Mouse (Mus musculus) layer of hippocampus, adult 18-20 months (tissue): ENCODE data around the gene Pdzk1. TPM values are rescaled to one million over a fixed set of nuclear protein-coding genes. Genes with fewer than 3 reads are reported as not detected.
A peak's percentile ranks its signal among the peaks of the same experiment; 100 is the strongest.

ENCODE experiments used
- DNase-seq, 2 experiments: peaks; one replicate each; pipeline ENCODE4 v3.0.0; 2022; ENCODE audit warnings: low spot score in 2 of 2
- long read RNA-seq: library from polyadenylated mRNA; stranded (forward); transcript quantifications from one replicate; pipeline ENCODE4 v2.0.0, GENCODE M21; 2021
- total RNA-seq, 2 experiments: library from RNA; stranded (reverse); gene quantifications; 2 replicates each; pipeline ENCODE4 v1.2.3; 2021

The Pdzk1 gene
- under 1 TPM; 0.46 to 0.50 TPM for total RNA-seq
- long read RNA-seq = 0 reads

GRCm38 (mm10) chr3:96828984-96829383 lies at the start of gene Pdzk1, which contains the start of gene Cd160:
TSS of gene Pdzk1 (plus strand) at chr3:96829284.
TSS of gene Cd160 (minus strand) at chr3:96829351.
- DNase-seq = no peak

GRCm38 (mm10) chr3:96782236-96782635 lies 46.8 kb upstream of the Pdzk1 start:
- DNase-seq = peak in 1 of 2 experiments; percentile 14

- no peak for DNase-seq
These were observed 41.3 kb upstream of the Pdzk1 start for GRCm38 (mm10) chr3:96787784-96788183.

GRCm38 (mm10) chr3:96788506-96788905 lies 40.6 kb upstream of the Pdzk1 start:
- DNase-seq = peak in 1 of 2 experiments; percentile 34

- DNase-seq = no peak
These were observed 28.8 kb upstream of the Pdzk1 start for GRCm38 (mm10) chr3:96800254-96800653.

GRCm38 (mm10) chr3:96802214-96802613 lies 26.9 kb upstream of the Pdzk1 start:
- no peak for DNase-seq

GRCm38 (mm10) chr3:96808136-96808535 lies 20.9 kb upstream of the Pdzk1 start:
- no peak for DNase-seq

- no peak for DNase-seq
These were observed 20.4 kb upstream of the Pdzk1 start for GRCm38 (mm10) chr3:96808651-96809050.

GRCm38 (mm10) chr3:96811232-96811631 lies 17.9 kb upstream of the Pdzk1 start:
- DNase-seq = no peak

GRCm38 (mm10) chr3:96812395-96813091 lies 16.5 kb upstream of the Pdzk1 start:
- peak; percentile 45 to 87 for DNase-seq

- DNase-seq = peak; percentile 19 to 62
These were observed 16.0 kb upstream of the Pdzk1 start for GRCm38 (mm10) chr3:96813106-96813505.

GRCm38 (mm10) chr3:96813591-96814244 lies 15.4 kb upstream of the Pdzk1 start:
- DNase-seq = no peak

GRCm38 (mm10) chr3:96814342-96814741 lies 14.7 kb upstream of the Pdzk1 start:
- no peak for DNase-seq

GRCm38 (mm10) chr3:96820116-96820915 lies 8.8 kb upstream of the Pdzk1 start:
- DNase-seq = no peak

GRCm38 (mm10) chr3:96821581-96821980 lies 7.5 kb upstream of the Pdzk1 start:
- DNase-seq = no peak

- DNase-seq = no peak
These were observed 5.4 kb upstream of the Pdzk1 start for GRCm38 (mm10) chr3:96823701-96824100.

GRCm38 (mm10) chr3:96824614-96825013 lies 4.5 kb upstream of the Pdzk1 start:
- DNase-seq = no peak

GRCm38 (mm10) chr3:96825261-96825660 lies 3.8 kb upstream of the Pdzk1 start:
- no peak for DNase-seq

GRCm38 (mm10) chr3:96828308-96828864 lies 698 bp upstream of the Pdzk1 start:
- no peak for DNase-seq

GRCm38 (mm10) chr3:96829856-96830255 lies 772 bp downstream of the Pdzk1 start:
- DNase-seq = no peak

GRCm38 (mm10) chr3:96832930-96833329 lies 3.8 kb downstream of the Pdzk1 start:
- DNase-seq = no peak
